Mouse (Mus musculus) bone marrow macrophage, adult 2 months (primary cell): ENCODE measurements around the gene Uts2b.

Experiments used
- CTCF ChIP-seq: IDR thresholded peaks from 2 replicates; pipeline ENCODE4 v1.5.1; 2012; ENCODE audit warnings: low read depth, mild to moderate bottlenecking, low read length, moderate library complexity
- POLR2A ChIP-seq: IDR thresholded peaks from 2 replicates; pipeline ENCODE4 v1.6.1; 2012; ENCODE audit warnings: mild to moderate bottlenecking, low read depth, low read length, borderline replicate concordance

GRCm38 (mm10) chr16:27347521-27347920 is 22.5 kb downstream of the Uts2b start:
- TF ChIP-seq CTCF = no peak
- TF ChIP-seq POLR2A = no peak
